Mouse (Mus musculus) heart, embryonic 13.5 days (tissue): ENCODE measurements at regions not wholly inside any gene's neighbourhood (a gene's known extent, or its start where the extent isn't known, plus 50 kb on each side); places are given as distances from the start of the nearest gene placed in this dataset.

ENCODE experiments used
- ATAC-seq: fragments of 200-750 bp; cut with Nextera tagmentation; 2 replicates; pipeline ENCODE4 v1.8.0; 2017; ENCODE audit warnings: moderate TSS enrichment; ENCODE audit not compliant: insufficient number of reproducible peaks, low FRiP score, low TSS enrichment; ENCODE audit errors: extremely low read depth
- H3K27ac ChIP-seq: fragments of 300-500 bp; sonication (generic); replicated peaks from 2 replicates; pipeline ENCODE4 v1.5.1; 2015; ENCODE audit warnings: moderate library complexity, mild to moderate bottlenecking, inconsistent platforms
- H3K27me3 ChIP-seq: fragments of 300-500 bp; sonication (generic); replicated peaks from 2 replicates; pipeline ENCODE4 v1.6.1; 2015; ENCODE audit warnings: mild to moderate bottlenecking, inconsistent platforms
- H3K36me3 ChIP-seq: fragments of 300-500 bp; sonication (generic); 2 replicates; pipeline ENCODE4 v1.6.1; 2015; ENCODE audit warnings: mild to moderate bottlenecking, inconsistent platforms
- H3K4me1 ChIP-seq: fragments of 300-500 bp; sonication (generic); 2 replicates; pipeline ENCODE4 v1.6.1; 2015; ENCODE audit warnings: inconsistent platforms
- H3K4me2 ChIP-seq: fragments of 300-500 bp; sonication (generic); 2 replicates; pipeline ENCODE4 v1.6.1; 2015; ENCODE audit warnings: inconsistent platforms, mild to moderate bottlenecking, moderate library complexity
- H3K4me3 ChIP-seq: fragments of 300-500 bp; sonication (generic); 2 replicates; pipeline ENCODE4 v1.5.1; 2015; ENCODE audit warnings: moderate library complexity, mild to moderate bottlenecking, inconsistent platforms
- H3K9ac ChIP-seq: fragments of 300-500 bp; sonication (generic); 2 replicates; pipeline ENCODE4 v1.6.1; 2015; ENCODE audit warnings: inconsistent platforms, mild to moderate bottlenecking, moderate library complexity
- H3K9me3 ChIP-seq: fragments of 300-500 bp; sonication (generic); 2 replicates; pipeline ENCODE4 v1.6.1; 2016; ENCODE audit warnings: inconsistent platforms
- WGBS: fragments of 180-500 bp; shearing (Covaris S2); methylation state at CpG from one replicate; pipeline ENCODE4 v1.1.7; 2015; ENCODE audit warnings: mixed read lengths; 5-methylcytosine and 5-hydroxymethylcytosine counted together

GRCm38 (mm10) chr7:68480770-68481169 is 207.1 kb downstream of the Fam169b start:
- H3K9me3 ChIP-seq, result no peaks in the 10 kb centered on the region
- 0 out of 2 replicates have a peak, but pooled peaks cover 2% of the 10 kb centered on the region for H3K4me1 ChIP-seq
- no peaks in the 10 kb centered on the region for H3K36me3 ChIP-seq
- 23% methylated on average over 7 of the region's 7 CpGs for WGBS
- no peak overlapping the region for H3K27ac ChIP-seq
- H3K4me3 ChIP-seq, result no peak overlapping the region
- peaks cover 36% of the 10 kb centered on the region for H3K27me3 ChIP-seq
- H3K4me2 ChIP-seq, result no peak overlapping the region
- ATAC-seq, result no peak
- H3K9ac ChIP-seq, result no peak overlapping the region

GRCm38 (mm10) chr7:68480336-68480735 is 206.7 kb downstream of the Fam169b start:
- Histone ChIP-seq H3K9ac (no peak overlapping the region), H3K4me3 (no peak overlapping the region), H3K9me3 (no peaks in the 10 kb centered on the region), H3K4me2 (no peak overlapping the region), H3K27ac (no peak overlapping the region), H3K4me1 (0 out of 2 replicates have a peak, but pooled peaks cover 2% of the 10 kb centered on the region), H3K36me3 (no peaks in the 10 kb centered on the region), H3K27me3 (peaks cover 36% of the 10 kb centered on the region)
- ATAC-seq, result no peak
- 47% methylated on average over 3 of the region's 3 CpGs for WGBS

- Histone ChIP-seq H3K27me3 (peaks cover 34% of the 10 kb centered on the region), H3K36me3 (no peaks in the 10 kb centered on the region), H3K4me1 (0 out of 2 replicates have a peak, but pooled peaks cover 2% of the 10 kb centered on the region), H3K27ac (no peak overlapping the region), H3K9ac (no peak overlapping the region), H3K4me2 (no peak overlapping the region), H3K9me3 (no peaks in the 10 kb centered on the region), H3K4me3 (no peak overlapping the region)
- ATAC-seq, result no peak
- 49% methylated on average over 3 of the region's 3 CpGs for WGBS
Measured at GRCm38 (mm10) chr7:68478044-68478443, 204.4 kb downstream of the Fam169b start.

GRCm38 (mm10) chr7:68472800-68473199 is 199.2 kb downstream of the Fam169b start:
- no peaks in the 10 kb centered on the region for H3K9me3 ChIP-seq
- no peaks in the 10 kb centered on the region for H3K27me3 ChIP-seq
- H3K9ac ChIP-seq, result no peak overlapping the region
- H3K4me3 ChIP-seq, result no peak overlapping the region
- no peaks in the 10 kb centered on the region for H3K4me1 ChIP-seq
- H3K36me3 ChIP-seq, result no peaks in the 10 kb centered on the region
- 46% methylated on average over 5 of the region's 5 CpGs for WGBS
- no peak overlapping the region for H3K4me2 ChIP-seq
- ATAC-seq, result no peak
- H3K27ac ChIP-seq, result no peak overlapping the region

GRCm38 (mm10) chr7:68470983-68471382 is 197.3 kb downstream of the Fam169b start:
- H3K9me3 ChIP-seq, result no peaks in the 10 kb centered on the region
- no peak for ATAC-seq
- no peaks in the 10 kb centered on the region for H3K4me1 ChIP-seq
- no peaks in the 10 kb centered on the region for H3K27me3 ChIP-seq
- 36% methylated on average over 11 of the region's 11 CpGs for WGBS
- H3K4me2 ChIP-seq, result no peak overlapping the region
- H3K9ac ChIP-seq, result 0 out of 2 replicates have a peak overlapping the region, but pooled peaks have one; percentile 40
- H3K27ac ChIP-seq, result no peak overlapping the region
- H3K4me3 ChIP-seq, result no peak overlapping the region
- H3K36me3 ChIP-seq, result no peaks in the 10 kb centered on the region

GRCm38 (mm10) chr7:68468574-68468973 is 194.9 kb downstream of the Fam169b start:
- Histone ChIP-seq H3K9ac (no peak overlapping the region), H3K4me1 (no peaks in the 10 kb centered on the region), H3K27me3 (no peaks in the 10 kb centered on the region), H3K4me2 (no peak overlapping the region), H3K27ac (no peak overlapping the region), H3K9me3 (no peaks in the 10 kb centered on the region), H3K36me3 (no peaks in the 10 kb centered on the region), H3K4me3 (no peak overlapping the region)
- WGBS, result 73% methylated on average over 5 of the region's 5 CpGs
- no peak for ATAC-seq

GRCm38 (mm10) chr7:68457842-68458241 is 184.2 kb downstream of the Fam169b start:
- Histone ChIP-seq H3K9me3 (no peaks in the 10 kb centered on the region), H3K27ac (no peak overlapping the region), H3K4me2 (no peak overlapping the region), H3K9ac (no peak overlapping the region), H3K4me1 (no peaks in the 10 kb centered on the region; the same call in 1 of the 2 replicates), H3K4me3 (no peak overlapping the region), H3K27me3 (no peaks in the 10 kb centered on the region), H3K36me3 (no peaks in the 10 kb centered on the region)
- no peak for ATAC-seq
- WGBS, result 74% methylated on average over 1 of the region's 1 CpGs

GRCm38 (mm10) chr7:68455451-68455850 is 181.8 kb downstream of the Fam169b start:
- no peaks in the 10 kb centered on the region for H3K9me3 ChIP-seq
- WGBS, result 13% methylated on average over 5 of the region's 5 CpGs
- no peak overlapping the region for H3K4me2 ChIP-seq
- no peak overlapping the region for H3K4me3 ChIP-seq
- H3K27ac ChIP-seq, result no peak overlapping the region
- no peak for ATAC-seq
- no peaks in the 10 kb centered on the region for H3K27me3 ChIP-seq
- H3K36me3 ChIP-seq, result no peaks in the 10 kb centered on the region
- H3K9ac ChIP-seq, result no peak overlapping the region
- H3K4me1 ChIP-seq, result no peaks in the 10 kb centered on the region; the same call in 1 of the 2 replicates

- Histone ChIP-seq H3K27me3 (no peaks in the 10 kb centered on the region), H3K9me3 (no peaks in the 10 kb centered on the region), H3K4me3 (no peak overlapping the region), H3K36me3 (no peaks in the 10 kb centered on the region), H3K27ac (no peak overlapping the region), H3K4me2 (no peak overlapping the region), H3K9ac (no peak overlapping the region), H3K4me1 (no peaks in the 10 kb centered on the region; the same call in 1 of the 2 replicates)
- 80% methylated on average over 8 of the region's 8 CpGs for WGBS
- no peak for ATAC-seq
Measured at GRCm38 (mm10) chr7:68453028-68453692, 179.5 kb downstream of the Fam169b start.

GRCm38 (mm10) chr7:68444426-68445095 is 170.9 kb downstream of the Fam169b start:
- Histone ChIP-seq H3K4me1 (peaks cover 5% of the 10 kb centered on the region), H3K9me3 (no peaks in the 10 kb centered on the region), H3K9ac (no peak overlapping the region), H3K36me3 (no peaks in the 10 kb centered on the region), H3K4me3 (no peak overlapping the region), H3K27me3 (no peaks in the 10 kb centered on the region), H3K4me2 (no peak overlapping the region), H3K27ac (no peak overlapping the region)
- no peak for ATAC-seq
- 75% methylated on average over 11 of the region's 11 CpGs for WGBS

GRCm38 (mm10) chr7:68440661-68441150 is 167.1 kb downstream of the Fam169b start:
- no peak for ATAC-seq
- Histone ChIP-seq H3K27ac (no peak overlapping the region), H3K4me3 (no peak overlapping the region), H3K9ac (no peak overlapping the region), H3K9me3 (no peaks in the 10 kb centered on the region), H3K4me2 (no peak overlapping the region), H3K27me3 (no peaks in the 10 kb centered on the region), H3K36me3 (no peaks in the 10 kb centered on the region), H3K4me1 (peaks cover 5% of the 10 kb centered on the region)
- WGBS, result 66% methylated on average over 11 of the region's 11 CpGs
